Mouse (Mus musculus) kidney, adult 2 months (tissue): ENCODE data around the gene Gpc3. TPM values are rescaled to one million over a fixed set of nuclear protein-coding genes. Genes with fewer than 3 reads are reported as not detected.

ENCODE experiments used
- DNase-seq: peaks from one replicate; pipeline ENCODE4 v3.0.0; 2021
- H3K27ac ChIP-seq: fragments of 200-500 bp; 2 replicates; pipeline ENCODE4 v1.5.1; 2012; ENCODE audit warnings: low read depth, low read length, control low read depth, inconsistent platforms; ENCODE audit not compliant: insufficient read depth
- H3K27me3 ChIP-seq: fragments of 200-500 bp; replicated peaks from 2 replicates; pipeline ENCODE4 v1.6.1; 2012; ENCODE audit warnings: mild to moderate bottlenecking, moderate library complexity, low read length, inconsistent platforms; ENCODE audit not compliant: control insufficient read depth, insufficient read depth
- H3K36me3 ChIP-seq: fragments of 200-500 bp; 2 replicates; pipeline ENCODE4 v1.6.1; 2012; ENCODE audit warnings: mild to moderate bottlenecking, moderate library complexity, low read length, inconsistent platforms; ENCODE audit not compliant: control insufficient read depth, insufficient read depth
- H3K4me1 ChIP-seq: fragments of 200-500 bp; 2 replicates; pipeline ENCODE4 v1.6.1; 2011; ENCODE audit warnings: low read length; ENCODE audit not compliant: control insufficient read depth, insufficient read depth
- H3K4me3 ChIP-seq: fragments of 200-500 bp; 2 replicates; pipeline ENCODE4 v1.5.1; 2011; ENCODE audit warnings: mild to moderate bottlenecking, low read depth, low read length, control low read depth; ENCODE audit not compliant: insufficient read depth
- CTCF ChIP-seq: fragments of 200-500 bp; conservative IDR thresholded peaks from 2 replicates; pipeline ENCODE4 v1.5.1; 2011; ENCODE audit warnings: low read depth, mild to moderate bottlenecking, control low read depth, low read length, moderate library complexity, mixed read lengths; ENCODE audit not compliant: insufficient read depth, insufficient read length
- POLR2A ChIP-seq: fragments of 200-500 bp; IDR thresholded peaks from one replicate; pipeline ENCODE4 v1.6.1; 2011; ENCODE audit warnings: low read depth, low read length, control low read depth
- WGBS: fragments of 180-500 bp; shearing (Covaris S2); methylation state at CpG from one replicate; pipeline ENCODE4 v1.1.7; 2018; 5-methylcytosine and 5-hydroxymethylcytosine counted together
- polyA plus RNA-seq: library from polyadenylated mRNA; depleted of rRNA; stranded (reverse); fragments of >200 nt; gene quantifications from 2 replicates; pipeline ENCODE4 v1.2.3, GENCODE M21; 2012

The Gpc3 gene
- polyA plus RNA-seq, 1 experiment: 27.2 TPM

GRCm38 (mm10) chrX:52455074-52455588 lies 158.6 kb downstream of the Gpc3 start:
- no peak for DNase-seq
- no peaks in the 10 kb centered on the region for H3K36me3 ChIP-seq
- H3K4me3 ChIP-seq: no peak overlapping the region
- no peaks in the 10 kb centered on the region for H3K27me3 ChIP-seq
- H3K27ac ChIP-seq: no peak overlapping the region
- WGBS: 39% methylated on average over 5 of the region's 5 CpGs
- no peaks in the 10 kb centered on the region for H3K4me1 ChIP-seq
- TF ChIP-seq CTCF (no peak), POLR2A (no peak)

DNA sequence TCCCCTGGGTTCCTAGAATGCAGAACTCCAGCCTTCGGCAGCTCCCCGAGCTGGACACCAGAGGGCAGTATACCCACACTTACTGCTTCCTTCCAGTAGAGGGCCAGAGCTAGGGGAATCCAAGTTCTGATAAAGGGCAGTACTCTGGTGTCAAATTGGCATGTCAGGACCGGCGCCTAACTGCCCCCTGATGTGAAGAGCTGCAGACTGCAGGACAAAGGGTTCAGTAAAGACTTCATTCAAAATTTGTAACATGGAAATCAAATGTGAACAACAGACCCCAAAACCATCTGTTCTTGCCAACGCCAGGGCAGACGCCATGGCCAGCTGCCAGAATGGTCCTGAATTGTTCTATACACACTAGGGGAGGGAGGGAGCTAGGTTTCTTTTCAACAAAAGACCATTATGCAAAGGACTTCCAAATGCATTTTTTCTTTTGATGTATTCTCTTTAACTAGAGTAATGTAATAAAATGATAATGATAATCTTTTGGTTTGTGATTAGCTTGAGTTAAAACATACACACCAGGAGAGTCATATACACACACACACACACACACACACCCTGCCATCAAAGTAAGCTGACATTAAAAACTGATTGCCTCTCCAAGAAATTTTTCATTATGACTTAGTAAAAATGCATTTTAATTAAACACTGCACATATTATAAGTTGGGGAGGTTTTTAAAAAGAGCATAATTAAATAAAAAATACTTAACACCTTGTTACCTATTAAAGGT lies 160.1 kb downstream of the Gpc3 start:
- Histone ChIP-seq H3K36me3 (no peaks in the 10 kb centered on the region), H3K4me1 (no peaks in the 10 kb centered on the region), H3K4me3 (no peak overlapping the region), H3K27me3 (no peaks in the 10 kb centered on the region), H3K27ac (no peak overlapping the region)
- TF ChIP-seq POLR2A: no peak
- TF ChIP-seq CTCF: peak; percentile 88
- DNase-seq: peak; percentile 66
- WGBS: 10% methylated on average over 6 of the region's 6 CpGs

- Histone ChIP-seq H3K27ac (no peak overlapping the region), H3K4me1 (no peaks in the 10 kb centered on the region), H3K27me3 (no peaks in the 10 kb centered on the region), H3K36me3 (no peaks in the 10 kb centered on the region), H3K4me3 (no peak overlapping the region)
- TF ChIP-seq POLR2A (no peak), CTCF (no peak)
- no peak for DNase-seq
- 61% methylated on average over 2 of the region's 2 CpGs for WGBS
These were observed 164.6 kb downstream of the Gpc3 start for GRCm38 (mm10) chrX:52449177-52449576.

- no peak for DNase-seq
- no peaks in the 10 kb centered on the region for H3K27me3 ChIP-seq
- 54% methylated on average over 3 of the region's 3 CpGs for WGBS
- H3K4me3 ChIP-seq: no peak overlapping the region
- no peaks in the 10 kb centered on the region for H3K36me3 ChIP-seq
- H3K27ac ChIP-seq: no peak overlapping the region
- TF ChIP-seq POLR2A (no peak), CTCF (no peak)
- no peaks in the 10 kb centered on the region for H3K4me1 ChIP-seq
These were observed 165.3 kb downstream of the Gpc3 start for GRCm38 (mm10) chrX:52448496-52448895.

DNA sequence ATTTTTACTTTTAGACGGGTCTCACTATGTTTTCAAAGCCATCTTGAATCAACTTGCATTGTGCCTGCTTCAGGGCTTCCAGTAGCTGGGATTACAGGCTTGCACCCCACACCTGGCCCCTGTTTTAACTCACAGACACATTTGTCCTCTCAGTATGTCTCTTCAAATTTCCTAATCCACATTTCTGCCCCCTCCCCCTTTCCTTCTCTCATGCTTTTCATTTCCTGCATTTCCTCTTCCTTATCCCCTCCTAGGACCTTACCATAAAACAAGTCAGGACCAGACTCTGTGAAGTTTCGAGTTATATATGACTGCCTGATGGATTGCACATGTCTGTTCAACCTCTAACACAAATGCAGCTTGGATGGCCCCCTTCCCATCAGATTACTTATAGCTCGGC lies 167.2 kb downstream of the Gpc3 start:
- Histone ChIP-seq H3K27me3 (no peaks in the 10 kb centered on the region), H3K4me3 (no peak overlapping the region), H3K4me1 (no peaks in the 10 kb centered on the region), H3K27ac (no peak overlapping the region), H3K36me3 (no peaks in the 10 kb centered on the region)
- no peak for DNase-seq
- WGBS: 46% methylated on average over 3 of the region's 3 CpGs
- TF ChIP-seq POLR2A: no peak
- TF ChIP-seq CTCF: no peak

GRCm38 (mm10) chrX:52444977-52445376 lies 168.8 kb downstream of the Gpc3 start:
- TF ChIP-seq CTCF (no peak), POLR2A (no peak)
- no peak overlapping the region for H3K4me3 ChIP-seq
- WGBS: 63% methylated on average over 2 of the region's 2 CpGs
- no peaks in the 10 kb centered on the region for H3K4me1 ChIP-seq
- no peaks in the 10 kb centered on the region for H3K27me3 ChIP-seq
- no peaks in the 10 kb centered on the region for H3K36me3 ChIP-seq
- no peak for DNase-seq
- no peak overlapping the region for H3K27ac ChIP-seq

DNA sequence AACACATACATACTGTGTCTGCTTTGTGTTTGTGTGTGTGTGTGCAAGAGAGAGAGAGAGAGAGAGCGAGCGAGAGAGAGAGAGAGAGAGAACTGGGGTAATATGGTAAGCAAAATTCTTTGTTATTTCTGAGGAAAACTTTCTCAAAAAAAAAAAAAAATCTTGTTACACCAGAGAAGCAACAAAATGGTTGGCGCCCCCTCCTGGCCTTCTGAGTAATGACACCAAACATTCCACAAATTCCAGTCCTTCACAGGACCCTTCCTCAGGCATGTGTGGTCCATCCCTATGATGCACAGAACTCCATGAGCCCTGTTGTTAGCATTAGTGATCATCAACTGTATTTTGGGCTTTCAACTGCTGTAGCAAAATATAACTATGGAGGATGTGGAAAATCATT lies 172.0 kb downstream of the Gpc3 start:
- Histone ChIP-seq H3K4me1 (no peaks in the 10 kb centered on the region), H3K36me3 (no peaks in the 10 kb centered on the region), H3K27ac (no peak overlapping the region), H3K27me3 (no peaks in the 10 kb centered on the region), H3K4me3 (no peak overlapping the region)
- TF ChIP-seq CTCF (no peak), POLR2A (no peak)
- DNase-seq: no peak
- 64% methylated on average over 3 of the region's 3 CpGs for WGBS
